Mouse (Mus musculus) liver, embryonic 15.5 days (tissue): ENCODE data around the gene Znrf3. TPM values are rescaled to one million over a fixed set of nuclear protein-coding genes. Genes with fewer than 3 reads are reported as not detected.
A peak's percentile ranks its signal among the peaks of the same experiment; 100 is the strongest.

Experiments used
- ATAC-seq: fragments of 200-750 bp; cut with Nextera tagmentation; 2 replicates; pipeline ENCODE4 v1.8.0; 2017; ENCODE audit warnings: moderate number of reproducible peaks, mild to moderate bottlenecking, moderate library complexity; ENCODE audit not compliant: insufficient read depth
- H3K27ac ChIP-seq: fragments of 300-500 bp; sonication (generic); replicated peaks from 2 replicates; pipeline ENCODE4 v1.5.1; 2015; ENCODE audit warnings: mild to moderate bottlenecking, inconsistent platforms
- H3K27me3 ChIP-seq: fragments of 300-500 bp; sonication (generic); 2 replicates; pipeline ENCODE4 v1.6.1; 2015; ENCODE audit warnings: mild to moderate bottlenecking, inconsistent platforms
- H3K36me3 ChIP-seq: fragments of 300-500 bp; sonication (generic); replicated peaks from 2 replicates; pipeline ENCODE4 v1.6.1; 2015; ENCODE audit warnings: moderate library complexity, mild to moderate bottlenecking, inconsistent platforms
- H3K4me1 ChIP-seq: fragments of 300-500 bp; sonication (generic); replicated peaks from 2 replicates; pipeline ENCODE4 v1.6.1; 2015; ENCODE audit warnings: inconsistent platforms
- H3K4me2 ChIP-seq: fragments of 300-500 bp; sonication (generic); 2 replicates; pipeline ENCODE4 v1.6.1; 2015; ENCODE audit warnings: moderate library complexity, mild to moderate bottlenecking, inconsistent platforms
- H3K4me3 ChIP-seq: fragments of 300-500 bp; sonication (generic); replicated peaks from 2 replicates; pipeline ENCODE4 v1.5.1; 2015; ENCODE audit warnings: mild to moderate bottlenecking, inconsistent platforms
- H3K9ac ChIP-seq: fragments of 300-500 bp; sonication (generic); 2 replicates; pipeline ENCODE4 v1.6.1; 2015; ENCODE audit warnings: moderate library complexity, mild to moderate bottlenecking, inconsistent platforms
- H3K9me3 ChIP-seq: fragments of 300-500 bp; sonication (generic); replicated peaks from 2 replicates; pipeline ENCODE4 v1.6.1; 2016; ENCODE audit warnings: inconsistent platforms
- WGBS: fragments of 180-500 bp; shearing (Covaris S2); methylation state at CpG from one replicate; pipeline ENCODE4 v1.1.7; 2015; ENCODE audit warnings: mixed read lengths; ENCODE audit not compliant: insufficient replicate concordance; 5-methylcytosine and 5-hydroxymethylcytosine counted together
- polyA plus RNA-seq: library from polyadenylated mRNA; unstranded; fragments of >200 nt; fragmentation: Nextera tagmentation; extraction: Ambion mirVana; gene quantifications from 2 replicates; pipeline ENCODE4 v1.2.1, GENCODE M21; 2015

Gene Znrf3
- polyA plus RNA-seq, 1 experiment from 2014 or later: 2.8 TPM

DNA sequence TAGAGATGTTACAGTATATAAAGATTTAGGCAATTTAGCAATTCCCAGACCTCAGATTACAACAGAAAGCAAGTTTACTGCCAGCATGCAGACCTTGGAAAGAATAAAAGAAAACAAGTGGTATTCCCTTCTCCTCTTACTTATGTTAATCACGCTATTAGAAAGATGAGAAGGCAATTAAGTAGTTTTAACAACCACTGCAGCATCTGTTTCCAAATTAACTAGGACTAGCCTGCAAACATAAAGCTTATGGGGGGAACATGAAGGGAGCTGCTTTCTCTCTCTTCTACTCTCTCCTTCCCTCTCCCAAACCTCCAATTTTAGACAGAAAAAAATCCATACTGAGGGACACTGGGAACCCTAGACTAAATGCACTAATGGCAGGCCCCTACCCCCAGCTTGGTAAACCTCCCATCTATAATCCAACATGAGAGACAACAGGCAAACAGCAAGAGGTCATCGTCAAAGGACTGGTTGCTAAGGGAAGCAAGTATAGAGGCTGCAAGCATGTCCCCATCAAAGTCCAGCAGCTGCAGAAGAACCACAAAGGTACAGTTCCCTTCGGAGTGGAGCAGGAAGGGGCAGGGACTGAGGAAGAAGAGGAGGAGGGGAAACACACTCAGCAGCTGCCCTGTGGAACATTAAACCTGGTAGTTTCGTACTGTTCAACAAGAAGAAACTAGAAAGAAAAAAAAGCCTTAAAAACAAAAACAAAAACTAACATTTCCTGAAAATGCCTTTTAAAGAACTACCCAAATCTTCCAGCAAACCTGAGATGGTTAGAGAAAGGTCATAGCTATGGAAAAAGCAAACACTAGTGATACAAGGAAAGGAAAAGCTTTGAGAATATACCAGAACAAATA, 53.4 kb downstream of the Znrf3 start:
- 27% methylated on average over 4 of the region's 4 CpGs for WGBS

DNA sequence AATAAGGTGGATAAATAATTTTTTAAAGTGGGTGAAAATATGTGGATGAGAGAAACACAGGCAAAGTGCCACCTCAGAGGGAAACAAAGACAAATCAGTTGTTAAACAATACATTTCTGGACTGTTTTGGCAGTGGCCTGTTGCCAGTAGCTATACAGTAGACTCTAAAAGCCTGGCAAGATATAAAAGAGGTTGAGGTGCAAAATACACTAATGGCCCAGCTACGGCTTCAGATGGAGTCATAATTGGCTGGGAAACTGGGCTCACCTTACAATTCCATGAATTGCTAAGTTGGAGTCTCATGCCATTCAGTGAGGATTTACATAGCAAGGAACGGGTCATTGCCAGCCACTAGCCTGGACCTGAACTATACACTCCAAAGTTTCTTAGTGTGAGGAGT, 62.0 kb downstream of the Znrf3 start:
- Histone ChIP-seq H3K4me3 (no peak overlapping the region), H3K4me1 (no peaks in the 10 kb centered on the region), H3K9ac (no peak overlapping the region), H3K9me3 (no peaks in the 10 kb centered on the region), H3K36me3 (no peaks in the 10 kb centered on the region), H3K27ac (no peak overlapping the region), H3K27me3 (no peaks in the 10 kb centered on the region), H3K4me2 (no peak overlapping the region)
- no peak for ATAC-seq
- 68% methylated on average over 2 of the region's 2 CpGs for WGBS

More for the DNA sequence above, 53.4 kb downstream of the Znrf3 start:
- Histone ChIP-seq H3K4me1 (peaks cover 3% of the 10 kb centered on the region; the same call in 1 of the 2 replicates), H3K9ac (no peak overlapping the region), H3K27me3 (no peaks in the 10 kb centered on the region), H3K36me3 (no peaks in the 10 kb centered on the region), H3K4me3 (no peak overlapping the region), H3K9me3 (no peaks in the 10 kb centered on the region), H3K4me2 (no peak overlapping the region), H3K27ac (no peak overlapping the region)
- 0 out of 2 replicates have a peak, but pooled peaks have one; percentile 18 for ATAC-seq

DNA sequence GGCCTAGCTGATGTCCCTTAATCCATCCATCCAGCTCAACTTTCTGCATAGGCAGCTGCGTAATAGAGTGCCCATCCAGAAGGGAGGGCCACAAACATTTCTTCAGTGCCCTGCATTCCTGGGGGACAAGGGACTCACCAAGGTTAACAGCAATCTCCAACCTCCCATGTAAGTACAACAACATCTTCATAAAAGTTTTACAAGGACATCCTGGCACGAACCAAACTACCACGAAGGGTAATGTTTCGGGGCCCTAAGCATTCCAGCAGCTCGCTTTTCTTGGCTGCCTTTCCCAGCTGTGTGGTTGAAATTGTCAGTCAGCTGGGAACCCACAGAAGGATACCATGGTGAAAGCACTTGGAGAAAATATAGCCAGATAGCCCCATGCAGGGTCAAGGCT, 63.4 kb downstream of the Znrf3 start:
- H3K27ac ChIP-seq: no peak overlapping the region
- H3K9ac ChIP-seq: no peak overlapping the region
- no peaks in the 10 kb centered on the region for H3K4me1 ChIP-seq
- ATAC-seq: no peak
- WGBS: 80% methylated on average over 5 of the region's 5 CpGs
- no peak overlapping the region for H3K4me3 ChIP-seq
- no peaks in the 10 kb centered on the region for H3K27me3 ChIP-seq
- H3K4me2 ChIP-seq: no peak overlapping the region
- H3K9me3 ChIP-seq: no peaks in the 10 kb centered on the region
- H3K36me3 ChIP-seq: no peaks in the 10 kb centered on the region

DNA sequence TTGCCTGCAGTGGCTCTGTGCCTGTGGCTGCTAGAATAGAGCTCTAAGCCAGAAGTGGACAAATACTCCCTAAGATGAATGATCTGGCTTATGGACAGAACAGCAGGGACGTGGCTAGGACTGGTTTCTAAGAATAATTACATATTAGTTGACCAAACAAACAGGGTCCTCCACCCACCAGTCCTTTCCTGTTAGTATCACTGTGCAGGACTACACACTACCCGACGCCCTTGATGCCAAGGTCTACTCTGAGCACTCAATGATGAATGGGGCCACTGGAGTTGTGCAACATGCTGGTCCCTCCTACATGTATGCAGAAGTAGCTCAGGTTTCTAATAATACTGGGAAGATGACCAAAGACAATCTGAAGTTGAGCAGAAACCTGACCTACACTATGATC, 64.4 kb downstream of the Znrf3 start:
- Histone ChIP-seq H3K9ac (no peak overlapping the region), H3K9me3 (no peaks in the 10 kb centered on the region), H3K4me3 (no peak overlapping the region), H3K36me3 (no peaks in the 10 kb centered on the region), H3K27me3 (no peaks in the 10 kb centered on the region), H3K4me1 (no peaks in the 10 kb centered on the region), H3K27ac (0 out of 2 replicates have a peak overlapping the region, but pooled peaks have one; percentile 14), H3K4me2 (no peak overlapping the region)
- 47% methylated on average over 3 of the region's 3 CpGs for WGBS
- ATAC-seq: peak; percentile 49; the same call in 1 of the 2 replicates

DNA sequence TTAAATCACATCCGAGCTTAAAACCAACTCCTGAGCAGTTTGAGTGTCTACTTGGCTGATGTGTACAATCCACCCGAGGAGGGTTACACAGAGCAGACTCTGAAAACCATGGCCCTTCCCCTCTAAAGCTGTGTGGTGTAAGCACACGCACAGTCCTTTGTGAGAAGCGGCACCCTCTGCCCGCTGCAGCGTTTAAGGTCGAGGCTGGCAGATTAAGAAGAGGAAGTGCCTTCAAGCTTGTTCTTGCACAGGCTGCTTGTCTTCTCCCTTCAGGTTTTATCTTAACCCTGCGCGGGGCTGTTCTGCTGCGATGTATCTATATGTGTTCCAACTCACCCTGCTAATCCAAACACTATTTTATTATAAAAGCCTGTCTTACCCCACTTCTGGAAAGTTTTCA, 75.5 kb downstream of the Znrf3 start:
- ATAC-seq: no peak
- Histone ChIP-seq H3K9me3 (no peaks in the 10 kb centered on the region), H3K4me2 (0 out of 2 replicates have a peak overlapping the region, but pooled peaks have one; percentile 11), H3K9ac (no peak overlapping the region), H3K27me3 (no peaks in the 10 kb centered on the region), H3K4me3 (no peak overlapping the region), H3K4me1 (no peaks in the 10 kb centered on the region), H3K36me3 (no peaks in the 10 kb centered on the region), H3K27ac (no peak overlapping the region)
- 17% methylated on average over 10 of the region's 10 CpGs for whole genome bisulfite sequencing

DNA sequence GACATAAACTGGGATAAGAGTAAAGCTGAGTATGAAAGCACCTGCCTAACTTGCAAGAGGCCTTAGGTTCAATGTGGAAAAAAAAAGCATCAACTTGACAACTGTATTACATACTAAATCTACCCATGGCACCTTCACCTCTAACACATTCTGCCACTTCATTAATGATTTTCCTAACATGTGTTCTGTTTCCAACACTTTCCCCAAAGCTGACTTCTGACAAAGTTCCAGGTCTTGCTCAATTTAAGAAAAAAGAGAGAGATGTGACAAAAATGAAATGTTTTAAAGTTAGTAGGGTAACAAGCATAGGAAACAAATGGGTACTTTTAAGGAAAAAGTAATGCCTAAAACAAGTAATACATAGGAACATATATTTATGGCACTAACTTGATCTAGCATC, 76.2 kb downstream of the Znrf3 start:
- no peaks in the 10 kb centered on the region for H3K36me3 ChIP-seq
- no peak overlapping the region for H3K9ac ChIP-seq
- H3K4me1 ChIP-seq: no peaks in the 10 kb centered on the region
- H3K4me3 ChIP-seq: no peak overlapping the region
- no peaks in the 10 kb centered on the region for H3K9me3 ChIP-seq
- no peak overlapping the region for H3K27ac ChIP-seq
- no peak for ATAC-seq
- H3K27me3 ChIP-seq: no peaks in the 10 kb centered on the region
- no peak overlapping the region for H3K4me2 ChIP-seq

DNA sequence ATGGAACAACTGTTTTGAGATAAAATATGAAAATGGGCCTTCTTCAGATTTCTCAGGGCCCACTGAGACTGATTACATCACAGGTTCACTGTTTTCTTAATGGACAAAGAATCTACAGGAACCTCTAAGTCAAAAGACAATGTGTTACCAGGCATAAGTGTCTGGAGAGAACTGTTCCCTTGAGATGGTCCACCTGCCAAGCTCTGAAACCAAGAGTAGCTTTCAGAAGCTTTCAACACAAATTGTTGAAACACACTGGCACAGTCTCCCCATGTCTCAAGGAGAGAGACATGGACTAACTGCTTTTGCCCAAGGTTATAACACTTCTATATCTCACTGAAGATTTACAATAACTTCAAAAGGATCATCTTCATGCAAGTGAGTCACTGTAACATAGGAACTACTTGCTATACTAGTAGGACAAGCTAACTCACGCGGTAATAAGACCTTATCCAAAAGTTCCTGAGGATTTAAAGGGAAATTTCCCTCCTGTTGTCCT, 89.3 kb downstream of the Znrf3 start:
- Histone ChIP-seq H3K9me3 (no peaks in the 10 kb centered on the region), H3K36me3 (no peaks in the 10 kb centered on the region), H3K4me3 (no peak overlapping the region), H3K9ac (no peak overlapping the region), H3K27ac (no peak overlapping the region), H3K27me3 (no peaks in the 10 kb centered on the region), H3K4me2 (no peak overlapping the region), H3K4me1 (no peaks in the 10 kb centered on the region)
- ATAC-seq: no peak
- 80% methylated on average over 2 of the region's 2 CpGs for WGBS

DNA sequence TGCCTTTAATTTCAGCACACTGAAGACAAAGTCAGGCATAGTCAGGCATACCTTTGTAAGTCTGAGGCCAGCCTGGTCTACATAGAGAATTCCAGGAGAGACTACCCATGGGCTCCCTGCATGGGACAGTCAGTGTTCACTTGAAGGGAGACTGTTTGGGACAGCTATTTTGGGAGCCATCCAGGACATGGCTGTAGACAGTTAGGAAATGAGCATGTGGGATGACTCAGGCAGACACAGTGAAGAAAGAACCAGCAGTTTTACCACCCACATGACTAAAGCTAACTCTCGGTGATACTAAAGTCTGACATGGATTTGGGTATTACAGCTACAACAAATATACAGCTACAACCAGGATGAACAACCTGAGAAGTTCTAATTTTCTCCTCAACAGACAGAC, 89.9 kb downstream of the Znrf3 start:
- 67% methylated on average over 1 of the region's 1 CpGs for WGBS
- H3K4me2 ChIP-seq: no peak overlapping the region
- H3K9me3 ChIP-seq: no peaks in the 10 kb centered on the region
- H3K27me3 ChIP-seq: no peaks in the 10 kb centered on the region
- no peak overlapping the region for H3K4me3 ChIP-seq
- no peaks in the 10 kb centered on the region for H3K4me1 ChIP-seq
- no peak overlapping the region for H3K9ac ChIP-seq
- H3K27ac ChIP-seq: no peak overlapping the region
- no peaks in the 10 kb centered on the region for H3K36me3 ChIP-seq
- ATAC-seq: no peak

DNA sequence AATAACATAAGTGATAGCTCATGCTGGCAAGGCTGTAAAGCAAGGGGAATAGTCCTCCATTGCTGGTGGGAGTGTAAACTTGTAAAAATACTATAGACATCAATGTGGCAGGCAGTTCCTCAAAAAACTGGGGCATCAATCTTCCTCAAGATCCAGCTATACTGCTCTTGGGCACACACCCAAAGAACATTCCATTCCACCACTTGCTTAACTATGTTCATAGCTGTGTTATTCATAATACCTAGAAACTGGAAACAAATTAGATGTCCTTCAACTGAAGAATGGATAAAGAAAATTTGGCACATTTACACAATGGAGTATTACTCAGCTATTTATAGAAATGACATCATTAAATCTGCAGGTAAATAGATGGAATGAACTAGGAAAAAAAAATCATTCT, 91.6 kb downstream of the Znrf3 start:
- no peak overlapping the region for H3K4me3 ChIP-seq
- H3K4me2 ChIP-seq: no peak overlapping the region
- ATAC-seq: no peak
- no peaks in the 10 kb centered on the region for H3K4me1 ChIP-seq
- no peaks in the 10 kb centered on the region for H3K27me3 ChIP-seq
- H3K9me3 ChIP-seq: no peaks in the 10 kb centered on the region
- H3K9ac ChIP-seq: no peak overlapping the region
- H3K36me3 ChIP-seq: no peaks in the 10 kb centered on the region
- no peak overlapping the region for H3K27ac ChIP-seq

DNA sequence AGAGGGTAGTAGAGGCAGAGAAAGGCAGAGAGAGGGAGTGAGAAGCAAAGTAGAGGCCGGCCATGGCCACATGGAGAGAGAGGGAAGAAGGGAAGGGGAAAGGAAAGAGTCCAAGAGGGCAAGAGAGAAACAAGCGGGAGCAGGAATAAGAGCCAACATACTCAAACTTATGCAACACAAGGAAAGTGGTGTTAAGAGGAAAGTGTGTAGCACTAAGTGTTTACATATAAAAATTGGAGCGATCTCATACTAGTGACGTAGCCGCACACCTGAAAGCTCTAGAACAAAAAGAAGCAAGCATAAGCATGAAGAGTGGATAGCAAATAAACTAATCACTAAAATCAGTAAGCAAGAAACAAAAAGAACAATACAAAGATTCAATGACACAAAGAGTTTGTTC, 95.2 kb downstream of the Znrf3 start:
- Histone ChIP-seq H3K4me1 (no peaks in the 10 kb centered on the region), H3K4me3 (no peak overlapping the region), H3K9ac (no peak overlapping the region), H3K4me2 (no peak overlapping the region), H3K27ac (no peak overlapping the region), H3K9me3 (no peaks in the 10 kb centered on the region), H3K36me3 (no peaks in the 10 kb centered on the region), H3K27me3 (no peaks in the 10 kb centered on the region)
- WGBS: 77% methylated on average over 5 of the region's 5 CpGs
- ATAC-seq: no peak

DNA sequence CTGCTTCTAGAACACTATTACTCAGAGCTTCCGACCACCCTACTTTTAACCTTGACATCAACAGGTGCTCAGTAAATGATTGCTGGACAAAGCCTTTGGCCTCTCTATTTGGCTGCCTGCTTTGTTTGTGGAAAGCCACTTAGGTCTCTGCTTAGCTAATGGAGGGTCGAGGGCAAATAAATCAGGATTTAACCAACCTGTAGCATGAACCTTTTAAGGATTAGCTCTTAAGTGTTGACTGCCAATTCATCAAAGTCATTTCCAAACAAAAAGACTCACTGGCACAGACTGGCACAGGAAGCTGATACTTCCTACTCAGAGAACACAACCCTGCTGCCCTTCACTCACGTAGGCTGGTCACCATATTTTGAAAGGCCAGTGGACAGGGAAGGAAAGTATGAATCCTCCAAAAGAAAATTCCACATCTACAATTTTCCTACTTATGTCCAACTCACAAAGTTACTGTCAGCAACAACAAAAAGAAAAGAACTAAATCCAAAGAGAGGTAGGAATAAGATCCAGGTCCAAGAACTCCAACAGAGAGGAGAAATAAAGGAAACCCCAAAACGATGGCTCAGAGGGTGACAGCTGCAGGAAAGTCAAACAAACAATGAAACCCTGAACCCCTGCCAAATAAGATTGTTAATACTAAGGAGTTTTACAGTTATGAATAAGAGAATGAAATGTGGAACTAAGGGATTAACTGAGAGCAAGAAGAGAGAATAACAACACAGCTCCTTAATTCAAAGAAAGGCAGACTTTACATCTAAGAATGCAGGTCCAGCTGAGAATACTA, 97.6 kb downstream of the Znrf3 start:
- Histone ChIP-seq H3K27ac (no peak overlapping the region), H3K4me1 (no peaks in the 10 kb centered on the region), H3K4me2 (no peak overlapping the region), H3K36me3 (no peaks in the 10 kb centered on the region), H3K9ac (no peak overlapping the region), H3K9me3 (no peaks in the 10 kb centered on the region), H3K4me3 (no peak overlapping the region), H3K27me3 (no peaks in the 10 kb centered on the region)
- 42% methylated on average over 4 of the region's 4 CpGs for WGBS
- no peak for ATAC-seq
